Mouse (Mus musculus) brown adipose tissue, adult 24 weeks (tissue): ENCODE measurements around the gene Tsr2. TPM values are rescaled to one million over a fixed set of nuclear protein-coding genes. Genes with fewer than 3 reads are reported as not detected.

ENCODE experiments used
- H3K27ac ChIP-seq: fragments of 200-500 bp; replicated peaks from 2 replicates; pipeline ENCODE4 v1.5.1; 2012; ENCODE audit warnings: low read depth, mild to moderate bottlenecking, low read length
- H3K4me1 ChIP-seq: fragments of 200-500 bp; 2 replicates; pipeline ENCODE4 v1.6.1; 2012; ENCODE audit warnings: low read length, mixed read lengths; ENCODE audit not compliant: control insufficient read depth, insufficient read depth, insufficient read length
- H3K4me3 ChIP-seq: fragments of 200-500 bp; 2 replicates; pipeline ENCODE4 v1.5.1; 2012; ENCODE audit warnings: low read depth, mild to moderate bottlenecking, low read length, moderate library complexity; ENCODE audit not compliant: insufficient read depth
- polyA plus RNA-seq: library from polyadenylated mRNA; stranded (reverse); fragments of >200 nt; gene quantifications from 2 replicates; pipeline ENCODE4 v1.2.4, GENCODE M21; 2012; ENCODE audit not compliant: missing spikeins, insufficient read depth, insufficient read length

Tsr2 gene
- polyA plus RNA-seq, 1 experiment, result 9.0 TPM

GRCm38 (mm10) chrX:151055559-151055958 is 40.8 kb downstream of the Tsr2 start:
- no peak overlapping the region for H3K4me3 ChIP-seq
- no peak overlapping the region for H3K27ac ChIP-seq
- no peaks in the 10 kb centered on the region for H3K4me1 ChIP-seq

- no peaks in the 10 kb centered on the region for H3K4me1 ChIP-seq
- H3K27ac ChIP-seq, result no peak overlapping the region
- no peak overlapping the region for H3K4me3 ChIP-seq
These were observed 41.9 kb downstream of the Tsr2 start for GRCm38 (mm10) chrX:151054489-151054888.

GRCm38 (mm10) chrX:151050337-151050736 is 46.0 kb downstream of the Tsr2 start:
- Histone ChIP-seq H3K4me1 (no peaks in the 10 kb centered on the region), H3K4me3 (no peak overlapping the region), H3K27ac (no peak overlapping the region)

GRCm38 (mm10) chrX:151049661-151050215 is 46.6 kb downstream of the Tsr2 start:
- Histone ChIP-seq H3K27ac (no peak overlapping the region), H3K4me3 (no peak overlapping the region), H3K4me1 (no peaks in the 10 kb centered on the region)

GRCm38 (mm10) chrX:151047431-151048058 is 48.8 kb downstream of the Tsr2 start:
- no peak overlapping the region for H3K27ac ChIP-seq
- no peaks in the 10 kb centered on the region for H3K4me1 ChIP-seq
- peak overlapping the region; percentile 71 for H3K4me3 ChIP-seq

- Histone ChIP-seq H3K4me3 (peak overlapping the region; percentile 71), H3K4me1 (no peaks in the 10 kb centered on the region), H3K27ac (no peak overlapping the region)
These were observed 49.4 kb downstream of the Tsr2 start for GRCm38 (mm10) chrX:151046777-151047430.

- Histone ChIP-seq H3K4me3 (peak overlapping the region; percentile 71), H3K4me1 (no peaks in the 10 kb centered on the region), H3K27ac (no peak overlapping the region)
These were observed 50.0 kb downstream of the Tsr2 start for GRCm38 (mm10) chrX:151046321-151046720.

GRCm38 (mm10) chrX:151045850-151046249 is 50.5 kb downstream of the Tsr2 start, which contains the start of gene Fgd1:
Gene Fgd1, plus strand, starts transcription at chrX:151046150.
- no peaks in the 10 kb centered on the region for H3K4me1 ChIP-seq
- H3K4me3 ChIP-seq, result peak within 1 kb of the TSS; percentile 71
- H3K27ac ChIP-seq, result no peak within 1 kb of the TSS

- no peaks in the 10 kb centered on the region for H3K4me1 ChIP-seq
- H3K4me3 ChIP-seq, result no peak overlapping the region
- no peak overlapping the region for H3K27ac ChIP-seq
These were observed 55.1 kb downstream of the Tsr2 start for GRCm38 (mm10) chrX:151041223-151041622.

Other genes with a start within 250 kb of the Tsr2 start
- 9.8 and 10.3 TPM in 2 replicates for gene Gnl3l, start 79.2 kb downstream of the Tsr2 start, polyA plus RNA-seq
- 1.8 and 2.4 TPM in 2 replicates for gene Fgd1, start 50.4 kb downstream of the Tsr2 start, polyA plus RNA-seq
- gene Wnk3, start 101.5 kb upstream of the Tsr2 start, polyA plus RNA-seq, result not detected in 2 replicates
- gene Fam120c, start 247.6 kb upstream of the Tsr2 start, polyA plus RNA-seq, result 3.3 and 5.4 TPM in 2 replicates